Mouse (Mus musculus): ENCODE measurements at regions not wholly inside any gene's neighbourhood (a gene's known extent, or its start where the extent isn't known, plus 50 kb on each side); places are given as distances from the start of the nearest gene placed in this dataset.
"Not testable (repeated sequence)": the region's sequence is repeated elsewhere in the genome, so short reads cannot be mapped to it uniquely, and the experiment has no call there.

DNA sequence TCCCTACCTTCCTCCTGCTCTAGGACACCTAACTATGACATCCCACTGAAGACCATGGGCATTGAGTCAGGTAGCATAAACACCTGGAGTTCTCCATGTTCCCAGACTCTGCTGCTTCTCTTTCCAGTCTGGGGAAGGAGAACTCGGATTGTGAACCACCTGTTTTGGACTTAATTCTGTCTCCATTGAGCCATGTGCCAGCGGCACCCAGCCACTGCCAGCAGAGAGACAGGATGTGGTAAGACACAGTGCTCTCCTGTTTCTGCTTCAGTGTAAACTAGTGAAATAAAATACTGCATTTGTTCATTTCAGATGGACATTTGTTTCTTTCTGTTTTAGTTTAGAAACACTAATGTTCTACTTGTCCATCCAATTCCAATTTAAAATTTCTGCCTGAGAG lies 168.1 kb upstream of the Arhgap18 start:
- DNase-seq, result no peak

- not testable (repeated sequence) for DNase-seq
Observed at GRCm38 (mm10) chr10:26607081-26607480, 146.1 kb upstream of the Arhgap18 start.

DNA sequence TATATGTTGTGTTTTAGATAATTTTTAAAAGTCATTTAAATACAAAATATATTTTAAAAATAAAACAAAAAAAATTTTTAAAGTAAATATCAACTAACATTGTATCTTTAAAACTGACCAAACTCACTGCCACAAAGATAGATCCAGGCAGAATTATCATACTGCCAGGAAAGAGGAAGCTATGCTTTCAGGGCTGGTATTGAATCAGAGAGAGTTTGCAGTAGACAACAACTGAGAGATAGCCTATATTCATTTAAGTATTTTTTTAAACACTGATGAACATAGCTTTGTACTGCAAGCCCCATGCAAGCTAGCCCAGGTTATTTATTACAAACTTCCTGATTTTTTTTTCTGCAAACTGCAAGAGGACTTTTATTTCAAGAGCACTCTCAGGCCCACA lies 142.0 kb upstream of the Arhgap18 start:
- no peak for DNase-seq

DNA sequence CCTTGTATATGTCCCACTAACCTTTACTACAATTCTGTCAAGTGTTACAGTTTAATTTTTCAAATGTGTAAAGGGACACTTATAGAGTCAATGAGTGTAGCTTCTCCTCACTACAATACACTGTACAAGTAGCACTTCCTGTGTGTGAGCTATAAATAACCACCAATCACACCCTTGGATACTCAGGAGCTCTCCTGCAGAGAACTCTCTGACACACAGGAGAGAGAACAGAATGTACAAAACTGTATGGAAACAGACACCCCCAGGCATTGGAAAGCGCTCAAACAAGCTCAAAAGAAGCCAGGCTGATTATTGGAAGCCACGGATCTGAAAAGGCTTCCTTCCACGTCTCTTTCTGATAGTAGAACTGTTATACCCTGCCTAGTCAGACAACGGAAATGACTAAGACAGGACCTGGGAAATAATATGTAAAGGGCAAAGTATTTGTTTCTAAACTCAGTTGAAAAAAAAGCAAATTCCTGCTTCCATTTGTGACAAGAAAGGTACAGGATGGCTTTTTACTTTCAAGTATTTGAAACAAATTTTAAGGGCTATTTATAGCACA lies 122.9 kb upstream of the Arhgap18 start:
- DNase-seq, result no peak

DNA sequence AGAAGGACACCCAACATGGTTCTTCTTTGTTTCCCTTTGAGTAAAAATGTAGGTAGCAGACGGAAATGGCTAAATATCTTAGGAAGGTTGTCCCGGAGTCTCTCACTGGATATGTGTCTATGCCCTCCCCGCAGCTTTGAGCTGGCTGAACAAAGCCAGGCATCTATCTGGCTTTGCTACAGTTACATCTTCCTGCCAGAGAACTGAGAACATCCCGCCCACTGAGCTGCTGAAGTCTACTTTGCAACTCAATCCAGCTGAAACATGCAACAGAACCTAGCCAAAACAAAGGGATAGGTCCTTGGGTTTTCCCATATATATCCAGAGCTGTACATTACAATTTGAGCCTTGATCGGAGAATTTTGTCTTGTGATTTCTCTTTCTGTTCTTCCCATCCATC lies 121.0 kb upstream of the Arhgap18 start:
- DNase-seq, result no peak

DNA sequence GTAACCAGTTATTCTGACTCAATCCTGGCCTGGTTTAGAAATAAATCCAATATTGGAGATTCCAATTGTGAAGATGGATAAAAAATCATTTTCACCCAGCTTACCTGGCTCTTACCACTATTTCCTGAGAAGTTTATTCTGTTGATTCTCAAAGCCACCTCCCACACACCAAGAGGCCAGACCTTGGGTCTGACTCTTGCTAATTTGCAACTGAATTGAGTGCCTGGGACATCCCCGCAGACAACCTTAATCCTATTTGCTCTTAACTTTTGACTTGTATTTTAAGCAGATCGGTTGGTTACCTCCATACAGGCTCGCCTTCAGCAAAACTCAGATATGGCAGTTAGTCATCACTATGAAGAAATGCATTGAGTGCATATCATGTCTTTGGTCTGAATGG lies 115.8 kb upstream of the Arhgap18 start:
- DNase-seq, result no peak

DNA sequence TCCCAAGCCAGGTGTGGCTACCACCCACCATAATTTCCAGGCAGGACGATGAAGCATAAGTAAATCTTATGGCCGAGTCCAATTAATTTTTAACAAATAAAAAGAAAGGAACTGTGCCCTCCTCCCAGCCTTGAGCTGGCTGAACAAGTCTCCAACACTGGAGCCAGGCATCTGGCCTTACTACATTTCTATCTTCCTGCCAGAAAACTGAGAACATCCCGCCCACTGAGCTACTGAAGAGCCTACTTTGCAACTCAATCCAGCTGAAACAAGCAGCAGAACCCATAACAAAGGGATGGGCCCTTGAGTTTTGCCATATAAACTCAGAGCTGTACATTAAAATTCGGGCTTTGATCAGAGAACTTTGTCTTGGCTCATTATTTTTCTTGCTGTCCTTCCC lies 115.2 kb upstream of the Arhgap18 start:
- no peak for DNase-seq

DNA sequence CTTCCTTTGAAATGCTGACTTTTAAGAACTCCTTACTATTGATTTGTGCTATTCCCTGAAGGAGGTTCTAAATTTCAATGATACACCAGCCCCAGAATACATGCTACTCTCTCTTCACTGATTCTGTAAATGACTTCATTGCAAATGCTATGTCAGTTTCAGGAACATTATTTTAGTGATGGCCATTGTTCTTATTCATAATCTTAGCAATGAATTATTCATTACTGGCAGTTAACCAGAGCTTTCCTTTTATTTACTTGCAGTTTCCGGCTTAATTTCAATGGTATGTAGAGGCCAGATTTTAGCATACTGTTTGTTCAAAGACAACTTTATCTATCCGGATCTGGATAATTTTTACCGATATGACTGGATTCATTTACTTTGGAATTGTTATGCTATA lies 114.1 kb upstream of the Arhgap18 start:
- no peak for DNase-seq

DNA sequence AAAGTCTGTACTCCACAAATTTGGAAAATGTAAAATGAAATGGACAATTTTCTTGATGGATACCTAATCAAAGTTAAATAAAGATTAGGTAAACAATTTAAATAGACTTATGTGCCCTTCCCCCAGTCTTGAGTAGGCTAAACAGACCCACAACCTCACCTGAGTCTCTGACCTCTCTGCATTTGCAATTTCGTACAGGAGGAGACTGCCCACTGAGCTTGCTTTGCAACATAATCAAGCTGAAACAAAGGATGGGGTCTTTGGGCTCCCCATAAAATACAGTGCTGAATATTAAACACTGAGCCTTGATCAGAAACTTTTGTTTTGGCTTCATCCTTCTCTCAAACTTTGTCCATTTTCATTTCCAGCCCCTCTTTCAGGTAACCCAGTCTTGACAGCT lies 100.1 kb upstream of the Arhgap18 start:
- DNase-seq, result no peak

GRCm38 (mm10) chr10:26664270-26664669 lies 89.0 kb upstream of the Arhgap18 start:
- no peak for DNase-seq

- DNase-seq, result no peak
Observed at GRCm38 (mm10) chr10:26679500-26680227, 73.6 kb upstream of the Arhgap18 start.

GRCm38 (mm10) chr10:26694761-26695160 lies 58.5 kb upstream of the Arhgap18 start:
- DNase-seq, result no peak

- peak in 1 of 2 experiments; percentile 1 for DNase-seq
Observed at GRCm38 (mm10) chr10:26695212-26695933, 57.8 kb upstream of the Arhgap18 start.

All from cerebellum, adult 18-20 months (tissue).